Mouse (Mus musculus): ENCODE data around the gene Pira2.
"Not testable (repeated sequence)": the region's sequence is repeated elsewhere in the genome, so short reads cannot be mapped to it uniquely, and the experiment has no call there.

Gene Pira2
- long read RNA-seq, experiment 1 = 0 reads
- long read RNA-seq, experiment 2, partial matches to known transcripts = 0 of 1 reads
- long read RNA-seq, experiment 2, other reads (novel, unspliced or antisense) = 1 of 1 reads

DNA sequence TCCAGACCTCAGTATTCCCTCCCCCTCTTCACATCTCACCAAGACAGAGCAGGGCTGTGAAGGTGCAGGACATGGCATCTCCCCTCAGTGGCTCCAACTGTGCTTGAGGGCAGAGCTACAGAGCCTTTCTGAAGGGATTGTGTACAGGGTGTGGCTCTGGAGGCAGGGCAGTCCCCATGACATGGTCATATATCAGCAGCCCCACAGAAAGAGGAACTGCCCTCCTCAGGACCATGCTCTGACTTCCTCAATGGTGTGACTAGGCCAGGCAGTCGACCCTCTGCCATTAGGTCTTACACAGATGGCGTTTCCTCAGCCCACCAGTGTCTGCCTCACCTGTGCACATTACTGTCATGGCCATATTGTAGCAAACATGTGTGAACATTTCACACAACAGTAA is at the start of gene Pira2:
Gene Pira2, minus strand, starts transcription at position 101 of the 400 bp plus-strand sequence.
- intact Hi-C loops (cut with DNase I) = not testable (repeated sequence)

GRCm38 (mm10) chr7:3875032-3875431 is 30.2 kb upstream of the Pira2 start:
- intact Hi-C loops (cut with DNase I) = not testable (repeated sequence)

- intact Hi-C loops (cut with DNase I) = not testable (repeated sequence)
Measured at GRCm38 (mm10) chr7:3837854-3838253, 7.0 kb downstream of the Pira2 start.

- intact Hi-C loops (cut with DNase I) = not testable (repeated sequence)
Measured at GRCm38 (mm10) chr7:3830633-3831032, 14.2 kb downstream of the Pira2 start.

DNA sequence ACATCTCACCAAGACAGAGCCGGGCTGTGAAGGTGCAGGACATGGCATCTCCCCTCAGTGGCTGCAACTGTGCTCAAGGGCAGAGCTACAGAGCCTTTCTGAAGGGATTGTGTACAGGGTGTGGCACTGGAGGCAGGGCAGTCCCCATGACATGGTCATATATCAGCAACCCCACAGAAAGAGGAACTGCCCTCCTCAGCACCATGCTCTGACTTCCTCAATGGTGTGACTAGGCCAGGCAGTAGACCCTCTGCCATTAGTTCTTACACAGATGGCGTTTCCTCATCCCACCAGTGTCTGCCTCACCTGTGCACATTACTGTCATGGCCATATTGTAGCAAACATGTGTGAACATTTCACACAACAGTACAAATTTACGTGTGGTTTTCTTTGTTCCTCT is 19.3 kb downstream of the Pira2 start, which contains the start of gene Gm15448:
Gene Gm15448, minus strand, starts transcription at position 89 of the 400 bp plus-strand sequence.
- intact Hi-C loops (cut with DNase I) = not testable (repeated sequence)

DNA sequence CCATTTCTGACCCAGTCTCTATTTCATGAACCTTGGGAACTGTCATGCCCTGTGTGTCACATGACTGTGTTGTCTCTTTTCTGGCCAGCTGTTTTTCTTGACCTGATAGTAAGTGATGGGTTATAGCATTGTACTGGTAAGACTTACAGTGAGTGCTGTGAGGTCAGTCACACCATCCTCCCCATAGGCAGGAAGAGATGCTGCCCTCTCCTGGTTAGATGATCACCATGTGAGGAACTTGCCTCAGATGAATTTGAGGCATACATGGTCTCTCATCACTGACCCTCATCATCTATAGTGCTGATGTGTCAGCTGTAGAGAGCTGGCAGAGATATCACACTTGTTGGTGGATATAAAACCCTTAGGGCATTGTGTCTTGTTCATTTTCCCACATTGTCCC is 32.9 kb downstream of the Pira2 start:
- intact Hi-C loops (cut with DNase I) = loop anchor here (10.0 kb wide), 1 partner anchor 93 kb away; no protein-coding TSS in a partner anchor

DNA sequence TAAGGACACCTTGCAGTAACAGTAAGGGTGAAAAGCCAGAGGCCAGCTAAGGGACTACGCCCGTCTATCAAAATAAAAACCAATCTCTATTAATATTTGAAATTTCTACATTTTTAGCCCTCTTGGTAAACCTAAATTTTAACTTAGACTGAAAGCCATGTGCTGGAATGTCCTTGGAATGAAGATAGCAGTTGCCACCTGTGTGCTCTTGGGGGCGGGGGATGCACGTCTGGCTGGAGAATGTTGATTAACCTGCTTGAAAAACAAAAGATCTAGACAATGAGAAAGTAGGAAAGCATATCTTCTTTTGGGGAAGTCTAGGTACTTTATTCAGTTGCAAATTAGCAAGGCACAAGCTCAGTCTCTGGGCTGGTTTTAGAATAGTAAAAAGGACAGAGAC is 41.9 kb downstream of the Pira2 start:
- intact Hi-C loops (cut with DNase I) = not testable (repeated sequence)

DNA sequence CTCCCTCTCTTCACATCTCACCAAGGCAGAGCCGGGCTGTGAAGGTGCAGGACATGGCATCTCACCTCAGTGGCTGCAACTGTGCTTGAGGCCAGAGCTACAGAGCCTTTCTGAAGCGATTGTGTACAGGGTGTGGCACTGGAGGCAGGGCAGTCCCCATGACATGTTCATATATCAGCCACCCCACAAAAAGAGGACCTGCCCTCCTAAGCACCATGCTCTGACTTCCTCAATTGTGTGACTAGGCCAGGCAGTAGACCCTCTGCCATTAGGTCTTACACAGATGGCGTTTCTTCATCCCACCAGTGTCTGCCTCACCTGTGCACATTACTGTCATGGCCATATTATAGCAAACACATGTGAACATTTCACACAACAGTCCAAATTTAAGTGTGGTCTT is 44.9 kb downstream of the Pira2 start:
- intact Hi-C loops (cut with DNase I) = not testable (repeated sequence)

- intact Hi-C loops (cut with DNase I) = not testable (repeated sequence)
Measured at GRCm38 (mm10) chr7:3796286-3796685, 48.6 kb downstream of the Pira2 start.

All from adrenal gland (tissue).